11 mouse cellular contexts compared by ENCODE assay signal in the genomic region with DNA sequence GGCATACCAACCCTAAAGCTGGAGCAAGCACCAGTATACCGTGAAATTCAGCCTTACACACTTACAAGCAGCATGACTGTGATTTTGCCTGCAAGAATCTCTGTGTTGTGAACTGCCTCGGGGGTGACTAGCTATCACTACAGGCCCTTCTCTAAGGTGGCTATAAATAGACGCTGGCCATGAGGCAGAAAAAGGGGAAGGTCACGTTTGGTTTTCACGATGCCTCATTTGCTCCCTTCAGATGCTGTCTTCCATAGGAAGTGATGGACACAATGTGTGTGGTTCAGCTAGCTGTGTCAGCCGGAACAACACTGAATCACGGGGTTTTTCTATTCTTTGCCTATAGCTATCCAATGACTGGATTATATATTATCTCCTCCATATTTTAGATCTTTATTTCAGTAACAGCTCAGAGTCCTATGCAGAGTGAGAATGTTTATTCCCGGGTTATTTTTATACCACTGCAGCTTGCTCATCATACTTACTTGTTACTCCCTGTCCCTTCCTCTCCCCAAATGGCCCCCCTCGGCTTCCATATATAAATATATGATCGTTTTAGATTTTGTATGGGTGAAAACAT.
DNase-seq lines count a peak whose midpoint lies in the region; ATAC-seq and TF ChIP-seq lines count a peak whose summit lies in the region.
"Had no signal": no experiment of that assay in that cellular context is flagged by ENCODE, and none has a peak within 500 bp of the region (broad histone marks: within the 10 kb centered on the region; RNA-seq: fewer than 3 reads in every experiment).

No protein-coding gene starts in this region.

- H3K27me3 ChIP-seq in liver, adult 2 months (ENCODE audit: control insufficient read depth, insufficient read depth, low read length), result no peaks in the 10 kb centered on the region
- no peaks in the 10 kb centered on the region for H3K27me3 ChIP-seq in liver, embryonic 11.5 days (replicated peaks; ENCODE audit: control insufficient read depth, insufficient read depth, low read length)

- no peak overlapping the region for H3K4me2 ChIP-seq in liver, embryonic 11.5 days

- H3K9me3 ChIP-seq in liver, embryonic 11.5 days (ENCODE audit: control insufficient read depth, low read length), result no peaks in the 10 kb centered on the region
- H3K9me3 ChIP-seq: G1E had no signal

- peaks cover 2% of the 10 kb centered on the region; the same call in 1 of the 2 replicates for H3K4me1 ChIP-seq in liver, adult 2 months (ENCODE audit: control insufficient read depth, insufficient read depth, low read length)
- no peaks in the 10 kb centered on the region for H3K4me1 ChIP-seq in liver, embryonic 11.5 days (replicated peaks; ENCODE audit: control insufficient read depth, insufficient read depth, low read length)

- H3K27ac ChIP-seq in liver, adult 2 months (replicated peaks; ENCODE audit: insufficient read depth, low read depth, low read length), result no peak overlapping the region
- no peak overlapping the region for H3K27ac ChIP-seq in liver, embryonic 11.5 days (ENCODE audit: low read depth, low read length)
- H3K27ac ChIP-seq in macrophage, result peak overlapping the region; percentile 88

- no peak overlapping the region for H3K9ac ChIP-seq in liver, adult 2 months (ENCODE audit: low read depth, low read length)
- H3K9ac ChIP-seq in liver, embryonic 11.5 days (ENCODE audit: low read depth, low read length), result no peak overlapping the region

- no peaks in the 10 kb centered on the region for H3K79me2 ChIP-seq in liver, adult 2 months (ENCODE audit: control insufficient read depth, insufficient read depth, low read length)
- H3K79me2 ChIP-seq in macrophage (ENCODE audit: inconsistent target), result no peaks in the 10 kb centered on the region

- 73% methylated on average over 10 of the region's 10 CpGs for WGBS in liver, adult 2 months
- 55% methylated on average over 10 of the region's 10 CpGs for WGBS in liver, embryonic 11.5 days
- 30% methylated on average over 10 of the region's 10 CpGs for WGBS in macrophage (ENCODE audit: missing documents)

- peak; percentile 28 for DNase-seq in liver, adult 2 months (ENCODE audit: extremely low read depth, low read depth, low spot score)
- DNase-seq in liver, embryonic 11.5 days (ENCODE audit: low spot score), result no peak
- peak; percentile 48 for DNase-seq in NIH3T3 (ENCODE audit: low read depth)
- peak; percentile 62 for DNase-seq in brain, adult 2 months (ENCODE audit: low read depth, low spot score)
- DNase-seq in cerebellum, postnatal 14 days, result no peak
- DNase-seq in T-cell, adult 2 months (ENCODE audit: low spot score), result no peak
- DNase-seq: lung, postnatal 4 days; spleen, adult 18-20 months; thymus, postnatal 14 days had no signal

- no peak overlapping the region for H3K4me3 ChIP-seq in liver, adult 2 months (ENCODE audit: insufficient read depth, low read depth, low read length)
- H3K4me3 ChIP-seq in liver, embryonic 11.5 days (ENCODE audit: low read depth, low read length), result no peak overlapping the region
- H3K4me3 ChIP-seq in macrophage (ENCODE audit: inconsistent target), result no peak overlapping the region

- TF ChIP-seq CTCF in liver, adult 2 months (IDR thresholded peaks at IDR 0.05; ENCODE audit: low read depth, low read length), result no peak

- peaks cover 3% of the 10 kb centered on the region; the same call in 1 of the 2 replicates for H3K36me3 ChIP-seq in liver, adult 2 months (ENCODE audit: control insufficient read depth, insufficient read depth, low read length)
- H3K36me3 ChIP-seq in liver, embryonic 11.5 days (ENCODE audit: control insufficient read depth, insufficient read depth, low read length), result no peaks in the 10 kb centered on the region
- 0 out of 2 replicates have a peak, but pooled peaks cover 10% of the 10 kb centered on the region for H3K36me3 ChIP-seq in macrophage (ENCODE audit: inconsistent target)
- H3K36me3 ChIP-seq: G1E had no signal

- no peak for ATAC-seq in liver, embryonic 11.5 days (replicated peaks; ENCODE audit: low FRiP score)

- no peak for TF ChIP-seq POLR2A in liver, adult 2 months (IDR thresholded peaks at IDR 0.05; ENCODE audit: extremely low read depth, insufficient read depth, low read length)

Comparison
In these comparisons a context has a peak if more than half of its experiments do, and no peak if none do; other contexts are left out.
1. DNase-seq: peak in liver, adult 2 months (single experiment), NIH3T3 (single experiment) and brain, adult 2 months (single experiment); none in liver, embryonic 11.5 days (single experiment), cerebellum, postnatal 14 days (0 of 2) and T-cell, adult 2 months (single experiment).